In the genomic region with DNA sequence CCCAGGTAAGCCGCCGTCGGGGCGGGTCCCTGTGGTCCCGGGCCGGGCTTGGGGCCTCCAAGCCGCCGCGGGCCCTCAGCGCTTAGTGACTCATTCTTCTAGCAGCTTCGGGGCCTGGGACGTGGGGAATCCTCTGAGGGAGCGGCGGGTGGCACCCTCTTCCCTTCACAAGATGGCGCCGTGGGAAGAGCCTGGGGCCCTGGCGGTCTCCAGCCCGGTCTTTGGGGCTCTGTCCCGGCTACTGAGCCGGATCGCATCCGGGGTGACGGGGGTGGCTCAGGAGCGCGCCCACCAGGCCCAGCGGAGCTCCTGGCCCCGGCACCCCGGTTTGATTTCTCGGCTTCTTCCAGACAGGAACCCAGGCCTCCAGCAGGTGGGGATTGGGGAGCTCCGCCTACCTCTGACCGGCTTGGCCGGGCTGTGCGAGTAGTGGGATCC, we compare ENCODE assay signal across 8 mouse cellular contexts. TPM values are rescaled to one million over a fixed set of nuclear protein-coding genes. Genes with fewer than 3 reads are reported as not detected.
DNase-seq lines count a peak whose midpoint lies in the region; ATAC-seq lines count a peak whose summit lies in the region.

No protein-coding gene starts in this region.

- intact Hi-C loops in heart, postnatal 25 days (cut with DNase I), result loop anchor here (2.0 to 5.0 kb wide), 2 partner anchors 89 to 208 kb away; a partner anchor contains a TSS

- WGBS in intestine, embryonic 14.5 days, result 0% methylated on average over 29 of the region's 33 CpGs

- peaks cover 15% of the 10 kb centered on the region for H3K4me1 ChIP-seq in intestine, embryonic 14.5 days (replicated peaks; ENCODE audit: control insufficient read depth, insufficient read depth, low read length)
- H3K4me1 ChIP-seq in megakaryocyte, embryonic 14.5 days, result peaks cover 40% of the 10 kb centered on the region

- peak overlapping the region; percentile 99 for H3K27ac ChIP-seq in intestine, embryonic 14.5 days (ENCODE audit: low read depth)

- ATAC-seq in intestine, embryonic 14.5 days (replicated peaks; ENCODE audit: low FRiP score, low TSS enrichment, low read depth), result peak; percentile 57

- H3K4me3 ChIP-seq in intestine, embryonic 14.5 days (ENCODE audit: low read depth, low read length), result peak overlapping the region; percentile 83
- peak overlapping the region; percentile 97 for H3K4me3 ChIP-seq in megakaryocyte, embryonic 14.5 days (replicated peaks)

- H3K9ac ChIP-seq in intestine, embryonic 14.5 days (ENCODE audit: low read length), result peak overlapping the region; percentile 95

- DNase-seq in heart, adult 11 months, result peak; percentile 98
- DNase-seq in heart, postnatal 25 days (ENCODE audit: low spot score), result no peak
- DNase-seq in cerebellum, postnatal 4 days (ENCODE audit: low spot score in 2 of 2), result peak; percentile 30 to 50
- DNase-seq in gastrocnemius, adult 8-10 months (ENCODE audit: low spot score in 2 of 2), result peak; percentile 22 to 38
- peak; percentile 84 for DNase-seq in intestine, embryonic 14.5 days (ENCODE audit: low spot score)
- DNase-seq in left cerebral cortex, adult 9 months (ENCODE audit: low spot score in 2 of 2), result peak; percentile 23 to 54
- peak; percentile 62 for DNase-seq in right cerebral cortex, postnatal 14 days

- H3K27me3 ChIP-seq in intestine, embryonic 14.5 days (replicated peaks; ENCODE audit: control insufficient read depth, insufficient read depth, low read length), result no peaks in the 10 kb centered on the region
- no peaks in the 10 kb centered on the region for H3K27me3 ChIP-seq in megakaryocyte, embryonic 14.5 days (replicated peaks)

- peaks cover 10% of the 10 kb centered on the region for H3K36me3 ChIP-seq in intestine, embryonic 14.5 days (ENCODE audit: control insufficient read depth, insufficient read depth, low read length)
- peaks cover 21% of the 10 kb centered on the region for H3K36me3 ChIP-seq in megakaryocyte, embryonic 14.5 days (replicated peaks; ENCODE audit: low read length)

- peak overlapping the region; percentile 90 for H3K4me2 ChIP-seq in intestine, embryonic 14.5 days (ENCODE audit: low read length)

- no peaks in the 10 kb centered on the region for H3K9me3 ChIP-seq in intestine, embryonic 14.5 days (ENCODE audit: control insufficient read depth, low read length)
- H3K9me3 ChIP-seq in megakaryocyte, embryonic 14.5 days, result no peaks in the 10 kb centered on the region

RNA-seq across cellular contexts. Expression of a gene that starts 0.6 kb away (rescaled TPM):
- 10 to 100 TPM; 50.7 to 55.2 TPM for total RNA-seq in heart, postnatal 25 days (2021)
- total RNA-seq in gastrocnemius, adult 8-10 months (2022), result 10 to 100 TPM; 49.0 to 53.9 (median 50.0) TPM
- 74.2 and 81.2 TPM in 2 replicates for polyA plus RNA-seq in intestine, embryonic 14.5 days (2014; fragmentation: Nextera tagmentation; extraction: Ambion mirVana)
- 0.94 and 7.2 TPM in 2 replicates for polyA plus RNA-seq in megakaryocyte, embryonic 14.5 days (2012; ENCODE audit: insufficient read depth, low replicate concordance)

RNA-seq across cellular contexts. Expression of a gene that starts 16.5 kb away (rescaled TPM):
- total RNA-seq in heart, postnatal 25 days (2021), result under 1 TPM; 0.06 to 0.10 TPM
- total RNA-seq in gastrocnemius, adult 8-10 months (2022), result under 1 TPM in 2 of 4 experiments, not detected in 2; 0.08 to 0.11 TPM
- 0.39 and 0.85 TPM in 2 replicates for polyA plus RNA-seq in intestine, embryonic 14.5 days (2014; fragmentation: Nextera tagmentation; extraction: Ambion mirVana)
- not detected in 2 replicates for polyA plus RNA-seq in megakaryocyte, embryonic 14.5 days (2012; ENCODE audit: insufficient read depth, low replicate concordance)

RNA-seq across cellular contexts. Expression of a gene that starts 59.6 kb away (rescaled TPM):
- total RNA-seq in heart, postnatal 25 days (2021), result not detected
- under 1 TPM in 1 of 4 experiments, not detected in 3; 0.12 TPM for total RNA-seq in gastrocnemius, adult 8-10 months (2022)
- polyA plus RNA-seq in intestine, embryonic 14.5 days (2014; fragmentation: Nextera tagmentation; extraction: Ambion mirVana), result 0.34 and 0.40 TPM in 2 replicates
- polyA plus RNA-seq in megakaryocyte, embryonic 14.5 days (2012; ENCODE audit: insufficient read depth, low replicate concordance), result not detected in 2 replicates
